Comparison of ENCODE assay signal across 11 mouse cellular contexts in the genomic region with DNA sequence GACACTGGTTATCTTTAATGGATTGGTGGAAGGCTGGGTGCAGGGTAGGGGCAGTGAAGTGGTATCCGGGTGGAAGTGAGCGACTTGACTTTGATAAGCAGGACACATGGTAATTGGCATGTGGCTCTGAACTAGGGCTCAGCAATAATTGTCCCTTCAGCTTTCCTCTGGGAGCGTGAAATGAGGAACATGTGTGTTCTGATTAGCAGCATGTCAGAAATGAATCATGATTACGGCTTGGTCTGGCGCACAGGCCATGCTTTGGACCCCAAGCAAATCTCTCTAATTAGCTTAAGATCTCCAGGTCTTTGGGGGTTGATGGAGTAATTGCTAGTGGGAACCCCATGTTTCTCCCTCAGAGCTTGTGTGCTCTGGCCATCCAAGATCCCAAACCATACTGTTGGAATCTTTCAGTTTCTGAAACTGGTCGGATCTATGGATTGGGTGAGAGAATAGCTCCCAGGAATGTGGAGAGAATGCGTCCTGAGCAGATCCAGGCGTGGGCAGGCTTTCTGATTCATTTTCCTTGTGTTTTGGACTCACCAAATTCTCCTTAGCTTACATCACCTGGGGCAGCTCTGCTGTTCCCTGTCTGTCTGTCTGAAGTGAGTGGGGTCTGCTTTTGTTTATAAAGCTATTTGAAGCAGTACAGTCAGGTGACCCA. TPM values are rescaled to one million over a fixed set of nuclear protein-coding genes. Genes with fewer than 3 reads are reported as not detected.
DNase-seq lines count a peak whose midpoint lies in the region; ATAC-seq and TF ChIP-seq lines count a peak whose summit lies in the region.
"Had no signal": no experiment of that assay in that cellular context is flagged by ENCODE, and none has a peak within 500 bp of the region (broad histone marks: within the 10 kb centered on the region; RNA-seq: fewer than 3 reads in every experiment).

No protein-coding gene starts in this region.

- H3K27me3 ChIP-seq in hindbrain, embryonic 12.5 days = no peaks in the 10 kb centered on the region; the same call in 1 of the 2 replicates
- no peaks in the 10 kb centered on the region for H3K27me3 ChIP-seq in hindbrain, embryonic 14.5 days (ENCODE audit: control insufficient read depth, insufficient read depth, low read length)
- no peaks in the 10 kb centered on the region for H3K27me3 ChIP-seq in E14TG2a.4 (ENCODE audit: insufficient read depth, low read length)
- no peaks in the 10 kb centered on the region for H3K27me3 ChIP-seq in limb, embryonic 13.5 days
- H3K27me3 ChIP-seq: liver, embryonic 13.5 days had no signal

- 40% methylated on average over 8 of the region's 8 CpGs for WGBS in hindbrain, embryonic 12.5 days
- WGBS in hindbrain, embryonic 14.5 days = 40% methylated on average over 8 of the region's 8 CpGs
- 7% methylated on average over 8 of the region's 8 CpGs for WGBS in limb, embryonic 13.5 days

- H3K27ac ChIP-seq in hindbrain, embryonic 12.5 days = peak overlapping the region; percentile 48
- H3K27ac ChIP-seq in hindbrain, embryonic 14.5 days = no peak overlapping the region
- peak overlapping the region; percentile 88 for H3K27ac ChIP-seq in limb, embryonic 13.5 days
- H3K27ac ChIP-seq: liver, embryonic 13.5 days had no signal

- H3K36me3 ChIP-seq in hindbrain, embryonic 12.5 days = no peaks in the 10 kb centered on the region
- no peaks in the 10 kb centered on the region for H3K36me3 ChIP-seq in hindbrain, embryonic 14.5 days (replicated peaks; ENCODE audit: control insufficient read depth, insufficient read depth)
- peaks cover 19% of the 10 kb centered on the region; the same call in 1 of the 2 replicates for H3K36me3 ChIP-seq in E14TG2a.4 (ENCODE audit: insufficient read depth, low read length)
- H3K36me3 ChIP-seq in limb, embryonic 13.5 days = no peaks in the 10 kb centered on the region
- H3K36me3 ChIP-seq: liver, embryonic 13.5 days had no signal

- H3K9me3 ChIP-seq in hindbrain, embryonic 12.5 days (replicated peaks) = no peaks in the 10 kb centered on the region
- H3K9me3 ChIP-seq in hindbrain, embryonic 14.5 days (ENCODE audit: control insufficient read depth, low read length) = no peaks in the 10 kb centered on the region
- H3K9me3 ChIP-seq in E14TG2a.4 (ENCODE audit: low read length) = no peaks in the 10 kb centered on the region
- H3K9me3 ChIP-seq in limb, embryonic 13.5 days = no peaks in the 10 kb centered on the region
- H3K9me3 ChIP-seq: liver, embryonic 13.5 days had no signal

- no peak for DNase-seq in hindbrain, embryonic 14.5 days (ENCODE audit: low spot score)
- peak; percentile 64 for DNase-seq in R1 (ENCODE audit: low read depth, low spot score)
- no peak for DNase-seq in adrenal gland, postnatal 10 days
- no peak for DNase-seq in frontal cortex, postnatal 14 days (ENCODE audit: low spot score in 2 of 2)
- no peak for DNase-seq in spleen, adult 18-20 months
- DNase-seq: cerebellum, postnatal 36 days; liver, embryonic 13.5 days; thymus, postnatal 4 days had no signal

- H3K4me3 ChIP-seq in hindbrain, embryonic 12.5 days = no peak overlapping the region
- no peak overlapping the region for H3K4me3 ChIP-seq in hindbrain, embryonic 14.5 days (replicated peaks; ENCODE audit: low read length)
- peak overlapping the region; percentile 42 for H3K4me3 ChIP-seq in E14TG2a.4 (replicated peaks; ENCODE audit: low read length)
- H3K4me3 ChIP-seq in limb, embryonic 13.5 days = no peak overlapping the region
- H3K4me3 ChIP-seq: liver, embryonic 13.5 days had no signal

- ATAC-seq in hindbrain, embryonic 12.5 days (ENCODE audit: low FRiP score) = no peak
- no peak for ATAC-seq in hindbrain, embryonic 14.5 days (ENCODE audit: low FRiP score)
- ATAC-seq in limb, embryonic 13.5 days (ENCODE audit: low FRiP score, low read depth) = no peak

- H3K4me2 ChIP-seq in hindbrain, embryonic 12.5 days (replicated peaks) = no peak overlapping the region
- H3K4me2 ChIP-seq in hindbrain, embryonic 14.5 days (replicated peaks) = no peak overlapping the region
- H3K4me2 ChIP-seq in limb, embryonic 13.5 days (replicated peaks) = peak overlapping the region; percentile 45
- H3K4me2 ChIP-seq: liver, embryonic 13.5 days had no signal

- TF ChIP-seq CTCF in E14TG2a.4 (conservative IDR thresholded peaks at IDR 0.05; ENCODE audit: low read length) = no peak

- H3K9ac ChIP-seq in hindbrain, embryonic 12.5 days = no peak overlapping the region
- no peak overlapping the region for H3K9ac ChIP-seq in hindbrain, embryonic 14.5 days
- H3K9ac ChIP-seq in limb, embryonic 13.5 days = no peak overlapping the region
- H3K9ac ChIP-seq: liver, embryonic 13.5 days had no signal

- H3K4me1 ChIP-seq in hindbrain, embryonic 12.5 days = peaks cover 85% of the 10 kb centered on the region
- peaks cover 55% of the 10 kb centered on the region for H3K4me1 ChIP-seq in hindbrain, embryonic 14.5 days (replicated peaks; ENCODE audit: control insufficient read depth, insufficient read depth, low read length)
- peaks cover 99% of the 10 kb centered on the region for H3K4me1 ChIP-seq in E14TG2a.4 (replicated peaks; ENCODE audit: low read depth, low read length)
- peaks cover 97% of the 10 kb centered on the region for H3K4me1 ChIP-seq in limb, embryonic 13.5 days

RNA-seq across cellular contexts. Expression of a gene that starts 30.8 kb away (rescaled TPM):
- 7.6 and 8.6 TPM in 2 replicates for polyA plus RNA-seq in hindbrain, embryonic 12.5 days (2016; fragmentation: Nextera tagmentation; extraction: Ambion mirVana)
- 2.8 TPM in 2 replicates for polyA plus RNA-seq in hindbrain, embryonic 14.5 days (2014; fragmentation: Nextera tagmentation; extraction: Ambion mirVana)
- polyA plus RNA-seq in limb, embryonic 13.5 days (2015; fragmentation: Nextera tagmentation; extraction: Ambion mirVana) = 9.4 and 10.4 TPM in 2 replicates
- total RNA-seq in adrenal gland, postnatal 10 days (2021) = 1 to 10 TPM; 3.9 to 4.7 TPM

RNA-seq across cellular contexts. Expression of a gene that starts 45.1 kb away (rescaled TPM):
- polyA plus RNA-seq in hindbrain, embryonic 12.5 days (2016; fragmentation: Nextera tagmentation; extraction: Ambion mirVana) = 6.6 and 7.6 TPM in 2 replicates
- polyA plus RNA-seq in hindbrain, embryonic 14.5 days (2014; fragmentation: Nextera tagmentation; extraction: Ambion mirVana) = 11.8 and 17.3 TPM in 2 replicates
- polyA plus RNA-seq in limb, embryonic 13.5 days (2015; fragmentation: Nextera tagmentation; extraction: Ambion mirVana) = 22.3 and 24.1 TPM in 2 replicates
- 10 to 100 TPM; 36.5 to 37.3 TPM for total RNA-seq in adrenal gland, postnatal 10 days (2021)
